Mouse (Mus musculus): Measurements from ENCODE around the gene Bend5. TPM values are rescaled to one million over a fixed set of nuclear protein-coding genes. Genes with fewer than 3 reads are reported as not detected.

Gene Bend5
- total and polyA plus RNA-seq, 3 experiments: not detected

GRCm38 (mm10) chr4:111504952-111505351 is 90.1 kb downstream of the Bend5 start:
- no peaks in the 10 kb centered on the region for H3K36me3 ChIP-seq (ENCODE audit: control insufficient read depth in 1 of 2, insufficient read depth in 2 of 2, low read length in 2 of 2)
- H3K27ac ChIP-seq (ENCODE audit: control insufficient read depth, low read depth, low read length): no peak overlapping the region
- H3K4me3 ChIP-seq (ENCODE audit: control insufficient read depth in 1 of 2, insufficient read depth in 1 of 2, low read depth in 2 of 2, low read length in 2 of 2): no peak overlapping the region
- H3K79me2 ChIP-seq (ENCODE audit: control insufficient read depth, insufficient read depth, low read length, poor library complexity): no peaks in the 10 kb centered on the region
- H3K27me3 ChIP-seq (ENCODE audit: control insufficient read depth in 1 of 2, insufficient read depth in 2 of 2, low read length in 2 of 2): no peaks in the 10 kb centered on the region
- no peaks in the 10 kb centered on the region for H3K4me1 ChIP-seq (ENCODE audit: control insufficient read depth in 1 of 2, insufficient read depth in 2 of 2, low read length in 2 of 2)
- H3K9ac ChIP-seq (ENCODE audit: control insufficient read depth, low read depth, low read length, poor library complexity, severe bottlenecking): no peak overlapping the region
- no peak for DNase-seq (ENCODE audit: low read depth, low spot score)
- H3K9me3 ChIP-seq (replicated peaks; ENCODE audit: insufficient read depth, low read length): no peaks in the 10 kb centered on the region
- TF ChIP-seq ELF1 (IDR thresholded peaks at IDR 0.05; ENCODE audit: low read depth, low read length): no peak
- no peak for TF ChIP-seq POLR2A (IDR thresholded peaks at IDR 0.05; ENCODE audit: control insufficient read depth in 1 of 2, insufficient read depth in 1 of 2, low read depth in 1 of 2, low read length in 2 of 2, poor library complexity in 1 of 2)
- TF ChIP-seq RAD21 (IDR thresholded peaks at IDR 0.05; ENCODE audit: low read depth, low read length): no peak
- no peak for TF ChIP-seq MAZ (IDR thresholded peaks at IDR 0.05; ENCODE audit: low read depth, low read length)
- TF ChIP-seq TAL1 (IDR thresholded peaks at IDR 0.05; ENCODE audit: low read length): no peak
- TF ChIP-seq TBP (IDR thresholded peaks at IDR 0.05; ENCODE audit: low read depth, low read length): no peak
- TF ChIP-seq SIN3A (IDR thresholded peaks at IDR 0.05; ENCODE audit: low read length): no peak
- no peak for TF ChIP-seq GABPA (IDR thresholded peaks at IDR 0.05; ENCODE audit: low read depth, low read length)
- no peak for TF ChIP-seq CHD2 (IDR thresholded peaks at IDR 0.05; ENCODE audit: low read length)
- no peak for TF ChIP-seq MYB (IDR thresholded peaks at IDR 0.05; ENCODE audit: low read depth, low read length)
- TF ChIP-seq MAX (IDR thresholded peaks at IDR 0.05; ENCODE audit: low read length): no peak
- no peak for TF ChIP-seq RCOR1 (IDR thresholded peaks at IDR 0.05; ENCODE audit: low read depth, low read length)
- TF ChIP-seq E2F4 (IDR thresholded peaks at IDR 0.05; ENCODE audit: borderline replicate concordance, low read depth, low read length): no peak
- no peak for TF ChIP-seq ZKSCAN1 (IDR thresholded peaks at IDR 0.05; ENCODE audit: low read depth, low read length)
- no peak for TF ChIP-seq KAT2A (conservative IDR thresholded peaks at IDR 0.05; ENCODE audit: low read depth, low read length)
- TF ChIP-seq POLR2AphosphoS2 (IDR thresholded peaks at IDR 0.05; ENCODE audit: low read length): no peak
- no peak for TF ChIP-seq ETS1 (IDR thresholded peaks at IDR 0.05; ENCODE audit: low read depth, low read length)
